ENCODE assay signal across 8 mouse cellular contexts in genomic region chr5:140648519-140649100, GRCm38 (mm10). TPM values are rescaled to one million over a fixed set of nuclear protein-coding genes. Genes with fewer than 3 reads are reported as not detected.
DNase-seq lines count a peak whose midpoint lies in the region; ATAC-seq and TF ChIP-seq lines count a peak whose summit lies in the region.

Gene Ttyh3, minus strand, starts transcription at chr5:140649031.

- H3K9ac ChIP-seq in hindbrain, embryonic 13.5 days, result peak within 1 kb of the TSS; percentile 100
- H3K9ac ChIP-seq in liver, embryonic 13.5 days, result peak within 1 kb of the TSS; percentile 96
- peak within 1 kb of the TSS; percentile 97 for H3K9ac ChIP-seq in stomach, embryonic 14.5 days (replicated peaks; ENCODE audit: low read depth, low read length)

- TF ChIP-seq CTCF in Patski (IDR thresholded peaks at IDR 0.05), result no peak

- H3K36me3 ChIP-seq in hindbrain, embryonic 13.5 days, result peaks cover 21% of the 10 kb centered on the region
- H3K36me3 ChIP-seq in liver, embryonic 13.5 days, result 0 out of 2 replicates have a peak, but pooled peaks cover 2% of the 10 kb centered on the region
- H3K36me3 ChIP-seq in stomach, embryonic 14.5 days (ENCODE audit: control insufficient read depth, insufficient read depth, low read length), result peaks cover 11% of the 10 kb centered on the region; the same call in 1 of the 2 replicates

- in situ Hi-C loops in Patski (cut with MboI; ENCODE audit: low pct_unique_long_range_greater_than_20kb), result loop anchor here (25.0 kb wide), 1 partner anchor 2011 kb away; no protein-coding TSS in a partner anchor

- POLR2A ChIA-PET in Patski (lab: Charles Lee), result interaction anchor here (1.0 to 1.7 kb wide), 5 partner anchors 8 to 53 kb away, joined by 3 to 5 read pairs (median 4); no protein-coding TSS in a partner anchor

- ATAC-seq in Patski, result no peak
- no peak for ATAC-seq in erythroid progenitor cell, adult 5-6 weeks (replicated peaks; ENCODE audit: low FRiP score, poor library complexity, severe bottlenecking)
- no peak for ATAC-seq in hindbrain, embryonic 13.5 days (ENCODE audit: low FRiP score)
- peak; percentile 1 for ATAC-seq in liver, embryonic 13.5 days (ENCODE audit: low read depth)
- ATAC-seq in stomach, embryonic 14.5 days (ENCODE audit: insufficient number of reproducible peaks, insufficient read depth, low FRiP score, low read depth), result 0 out of 2 replicates have a peak, but pooled peaks have one; percentile 8

- peak within 1 kb of the TSS; percentile 87 for H3K4me3 ChIP-seq in hindbrain, embryonic 13.5 days
- H3K4me3 ChIP-seq in liver, embryonic 13.5 days (replicated peaks), result peak within 1 kb of the TSS; percentile 94
- peak within 1 kb of the TSS; percentile 99 for H3K4me3 ChIP-seq in stomach, embryonic 14.5 days (ENCODE audit: low read depth, low read length)

- peak within 1 kb of the TSS; percentile 95 for H3K27ac ChIP-seq in hindbrain, embryonic 13.5 days
- peak within 1 kb of the TSS; percentile 79 for H3K27ac ChIP-seq in liver, embryonic 13.5 days
- peak within 1 kb of the TSS; percentile 87 for H3K27ac ChIP-seq in stomach, embryonic 14.5 days (ENCODE audit: low read length)

- H3K9me3 ChIP-seq in hindbrain, embryonic 13.5 days, result no peaks in the 10 kb centered on the region
- H3K9me3 ChIP-seq in liver, embryonic 13.5 days (replicated peaks), result no peaks in the 10 kb centered on the region
- H3K9me3 ChIP-seq in stomach, embryonic 14.5 days (ENCODE audit: control insufficient read depth, low read depth, low read length), result no peaks in the 10 kb centered on the region

- peak; percentile 53 to 85 for DNase-seq in kidney, postnatal 25 days
- no peak for DNase-seq in kidney, adult 18-20 months
- DNase-seq in Patski (ENCODE audit: low read depth, low spot score), result no peak
- peak; percentile 42 for DNase-seq in liver, embryonic 13.5 days
- no peak for DNase-seq in T-cell, adult 2 months (ENCODE audit: low spot score)

- CTCF ChIA-PET in Patski (lab: Charles Lee), result interaction anchor here (0.9 to 1.2 kb wide), 5 partner anchors 12 to 170 kb away, joined by 3 to 4 read pairs (median 3); no protein-coding TSS in a partner anchor

- H3K27me3 ChIP-seq in Patski, result no peaks in the 10 kb centered on the region
- no peaks in the 10 kb centered on the region for H3K27me3 ChIP-seq in hindbrain, embryonic 13.5 days
- peaks cover 6% of the 10 kb centered on the region; the same call in 1 of the 2 replicates for H3K27me3 ChIP-seq in liver, embryonic 13.5 days
- H3K27me3 ChIP-seq in stomach, embryonic 14.5 days (ENCODE audit: control insufficient read depth, insufficient read depth, low read length), result no peaks in the 10 kb centered on the region

- H3K4me2 ChIP-seq in hindbrain, embryonic 13.5 days, result peak within 1 kb of the TSS; percentile 100
- peak within 1 kb of the TSS; percentile 100 for H3K4me2 ChIP-seq in liver, embryonic 13.5 days
- H3K4me2 ChIP-seq in stomach, embryonic 14.5 days (replicated peaks; ENCODE audit: low read depth, low read length), result peak within 1 kb of the TSS; percentile 71

- WGBS in hindbrain, embryonic 13.5 days, result 0% methylated on average over 48 of the region's 62 CpGs
- WGBS in liver, embryonic 13.5 days (ENCODE audit: insufficient replicate concordance), result 2% methylated on average over 51 of the region's 62 CpGs
- WGBS in stomach, embryonic 14.5 days, result 0% methylated on average over 56 of the region's 62 CpGs

- H3K4me1 ChIP-seq in hindbrain, embryonic 13.5 days (replicated peaks), result peaks cover 68% of the 10 kb centered on the region
- peaks cover 76% of the 10 kb centered on the region for H3K4me1 ChIP-seq in liver, embryonic 13.5 days (replicated peaks)
- peaks cover 33% of the 10 kb centered on the region for H3K4me1 ChIP-seq in stomach, embryonic 14.5 days (ENCODE audit: control insufficient read depth, insufficient read depth, low read length)

RNA-seq across cellular contexts. Expression of gene Ttyh3, which starts in this region (rescaled TPM):
- polyA plus RNA-seq in Patski (2021), result 95.0 TPM
- total RNA-seq in erythroid progenitor cell, adult 5-6 weeks (2015; ENCODE audit: low replicate concordance), result 21.8 and 26.7 TPM in 2 replicates
- 21.2 and 23.2 TPM in 2 replicates for total RNA-seq in erythroid progenitor cell, adult 5-6 weeks (2017; ENCODE audit: low replicate concordance)
- polyA plus RNA-seq in hindbrain, embryonic 13.5 days (2015; fragmentation: Nextera tagmentation; extraction: Ambion mirVana), result 65.3 and 67.4 TPM in 2 replicates
- polyA plus RNA-seq in liver, embryonic 13.5 days (2015; fragmentation: Nextera tagmentation; extraction: Ambion mirVana), result 4.8 and 4.9 TPM in 2 replicates
- 41.9 and 43.1 TPM in 2 replicates for polyA plus RNA-seq in stomach, embryonic 14.5 days (2014; fragmentation: Nextera tagmentation; extraction: Ambion mirVana)

Comparison
In these comparisons a context has a peak if more than half of its experiments do, and no peak if none do; other contexts are left out.
1. DNase-seq: peak in kidney, postnatal 25 days (2 of 2) and liver, embryonic 13.5 days (single experiment); none in kidney, adult 18-20 months (single experiment), Patski (single experiment) and T-cell, adult 2 months (single experiment).
2. ATAC-seq: peak in liver, embryonic 13.5 days (single experiment) and stomach, embryonic 14.5 days (single experiment); none in Patski (single experiment), erythroid progenitor cell, adult 5-6 weeks (single experiment) and hindbrain, embryonic 13.5 days (single experiment).
3. Peak in every context shown above with its lines, with median percentiles within 50 percentile points of each other: H3K27ac ChIP-seq, H3K4me2 ChIP-seq, H3K4me3 ChIP-seq and H3K9ac ChIP-seq.